Mouse (Mus musculus) urinary bladder, adult 2 months (tissue): ENCODE results near the gene Plek. TPM values are rescaled to one million over a fixed set of nuclear protein-coding genes. Genes with fewer than 3 reads are reported as not detected.

Experiments
- DNase-seq: peaks from one replicate; pipeline ENCODE4 v3.0.0; 2022; ENCODE audit warnings: low spot score
- polyA plus RNA-seq: library from polyadenylated mRNA; depleted of rRNA; stranded (reverse); fragments of >200 nt; gene quantifications from 2 replicates; pipeline ENCODE4 v1.2.3, GENCODE M21; 2012; rRNA removed

The Plek gene
- polyA plus RNA-seq, 1 experiment: 4.7 TPM

GRCm38 (mm10) chr11:16950226-16950975 is 101.8 kb downstream of the Plek start:
- no peak for DNase-seq

GRCm38 (mm10) chr11:16948756-16949155 is 103.4 kb downstream of the Plek start:
- no peak for DNase-seq

- no peak for DNase-seq
Observed at GRCm38 (mm10) chr11:16943016-16943415, 109.2 kb downstream of the Plek start.

GRCm38 (mm10) chr11:16941973-16942452 is 110.2 kb downstream of the Plek start:
- no peak for DNase-seq

GRCm38 (mm10) chr11:16941103-16941793 is 110.9 kb downstream of the Plek start:
- no peak for DNase-seq

GRCm38 (mm10) chr11:16935577-16936236 is 116.5 kb downstream of the Plek start:
- no peak for DNase-seq

- DNase-seq: no peak
Observed at GRCm38 (mm10) chr11:16932159-16932558, 120.0 kb downstream of the Plek start.

Other genes starting within 250 kb of the Plek start
- 0.35 and 0.81 TPM in 2 replicates for gene Fbxo48, start 101.0 kb downstream of the Plek start, polyA plus RNA-seq
- gene Cnrip1, start 795 bp downstream of the Plek start, polyA plus RNA-seq: 25.2 and 27.9 TPM in 2 replicates
- 60.9 and 63.7 TPM in 2 replicates for gene Ppp3r1, start 106.9 kb upstream of the Plek start, polyA plus RNA-seq
- 11.1 and 11.8 TPM in 2 replicates for gene Wdr92, start 129.7 kb upstream of the Plek start, polyA plus RNA-seq
- gene Pno1, start 159.2 kb upstream of the Plek start, polyA plus RNA-seq: 17.2 and 17.8 TPM in 2 replicates
- 46.4 and 49.6 TPM in 2 replicates for gene C1d, start 205.2 kb upstream of the Plek start, polyA plus RNA-seq